Mouse (Mus musculus) C2C12 (cell line): ENCODE results near the gene Slit1.

Experiments
- CTCF ChIP-seq: IDR thresholded peaks from one replicate; pipeline ENCODE4 v1.5.1; 2011; ENCODE audit not compliant: control insufficient read depth, insufficient read depth, insufficient read length
- USF1 ChIP-seq: IDR thresholded peaks from one replicate; pipeline ENCODE4 v1.6.1; 2011; ENCODE audit warnings: low read depth, mild to moderate bottlenecking, control low read depth, moderate library complexity

- TF ChIP-seq USF1, result no peak
- no peak for TF ChIP-seq CTCF
These were observed 100.5 kb downstream of the Slit1 start for GRCm38 (mm10) chr19:41643010-41643409.
